Mouse (Mus musculus) megakaryocyte, adult 5-6 weeks (primary cell): ENCODE measurements around the gene Srsf1. TPM values are rescaled to one million over a fixed set of nuclear protein-coding genes. Genes with fewer than 3 reads are reported as not detected.

ENCODE experiments used
- total RNA-seq, 2 experiments: library from RNA; stranded (forward) in 1 of 2; stranded (reverse) in 1 of 2; fragments of 153-499, 151-499 nt in 1 of 2; fragments of 221-1000, 200-1000 nt in 1 of 2; gene quantifications; 2 replicates each; pipeline versions ENCODE4 v1.2.3 to v1.2.4; 2015 to 2017

Srsf1 gene
- total RNA-seq, 2 experiments from 2014 or later = 146 to 369 TPM

Other genes with a start within 250 kb of the Srsf1 start
- gene Lpo, start 219.1 kb upstream of the Srsf1 start, total RNA-seq (2015) = not detected in 2 replicates
- gene Lpo, start 219.1 kb upstream of the Srsf1 start, total RNA-seq (2017) = not detected in 2 replicates
- gene Mks1, start 194.2 kb upstream of the Srsf1 start, total RNA-seq (2015) = 2.8 and 4.8 TPM in 2 replicates
- gene Mks1, start 194.2 kb upstream of the Srsf1 start, total RNA-seq (2017) = 2.6 and 5.0 TPM in 2 replicates
- gene Epx, start 171.8 kb upstream of the Srsf1 start, total RNA-seq (2015) = 2.9 and 6.0 TPM in 2 replicates
- gene Epx, start 171.8 kb upstream of the Srsf1 start, total RNA-seq (2017) = 16.3 and 19.6 TPM in 2 replicates
- not detected in 2 replicates for gene Olfr462, start 155.1 kb upstream of the Srsf1 start, total RNA-seq (2015)
- not detected in 2 replicates for gene Olfr462, start 155.1 kb upstream of the Srsf1 start, total RNA-seq (2017)
- not detected in 2 replicates for gene Olfr463, start 150.0 kb upstream of the Srsf1 start, total RNA-seq (2015)
- not detected in 2 replicates for gene Olfr463, start 150.0 kb upstream of the Srsf1 start, total RNA-seq (2017)
- gene Olfr464, start 126.4 kb upstream of the Srsf1 start, total RNA-seq (2015) = not detected in 2 replicates
- not detected in 2 replicates for gene Olfr464, start 126.4 kb upstream of the Srsf1 start, total RNA-seq (2017)
- 6.8 and 8.1 TPM in 2 replicates for gene Dynll2, start 59.8 kb upstream of the Srsf1 start, total RNA-seq (2015)
- gene Dynll2, start 59.8 kb upstream of the Srsf1 start, total RNA-seq (2017) = 4.4 and 8.8 TPM in 2 replicates
- 46.4 and 55.3 TPM in 2 replicates for gene Vezf1, start 20.9 kb downstream of the Srsf1 start, total RNA-seq (2015)
- gene Vezf1, start 20.9 kb downstream of the Srsf1 start, total RNA-seq (2017) = 22.6 and 25.0 TPM in 2 replicates
- 0.67 and 0.73 TPM in 2 replicates for gene Cuedc1, start 50.7 kb downstream of the Srsf1 start, total RNA-seq (2015)
- 1.3 and 2.2 TPM in 2 replicates for gene Cuedc1, start 50.7 kb downstream of the Srsf1 start, total RNA-seq (2017)
- gene Mrps23, start 157.0 kb downstream of the Srsf1 start, total RNA-seq (2015) = 59.0 and 62.2 TPM in 2 replicates
- 39.4 and 73.3 TPM in 2 replicates for gene Mrps23, start 157.0 kb downstream of the Srsf1 start, total RNA-seq (2017)
- gene Ccdc182, start 246.7 kb downstream of the Srsf1 start, total RNA-seq (2015) = not detected in 2 replicates
- not detected in 2 replicates for gene Ccdc182, start 246.7 kb downstream of the Srsf1 start, total RNA-seq (2017)